Mouse (Mus musculus): ENCODE results near the gene Apba2. TPM values are rescaled to one million over a fixed set of nuclear protein-coding genes. Genes with fewer than 3 reads are reported as not detected.
A peak's percentile ranks its signal among the peaks of the same experiment; 100 is the strongest.

Apba2 gene
- total RNA-seq, 1 experiment from 2014 or later = 0.50 TPM

- no peak for ATAC-seq (replicated peaks in 1 of 2; ENCODE audit: insufficient read depth in 1 of 2, low FRiP score in 2 of 2, low TSS enrichment in 1 of 2, low read depth in 1 of 2, poor library complexity in 2 of 2, severe bottlenecking in 2 of 2)
Observed at GRCm38 (mm10) chr7:64739131-64739530, 237.6 kb downstream of the Apba2 start.

- ATAC-seq (replicated peaks in 1 of 2; ENCODE audit: insufficient read depth in 1 of 2, low FRiP score in 2 of 2, low TSS enrichment in 1 of 2, low read depth in 1 of 2, poor library complexity in 2 of 2, severe bottlenecking in 2 of 2) = peak; percentile 77 to 79
Observed at GRCm38 (mm10) chr7:64741333-64742307, 240.1 kb downstream of the Apba2 start.

GRCm38 (mm10) chr7:64743610-64744009, 242.1 kb downstream of the Apba2 start:
- no peak for ATAC-seq (replicated peaks in 1 of 2; ENCODE audit: insufficient read depth in 1 of 2, low FRiP score in 2 of 2, low TSS enrichment in 1 of 2, low read depth in 1 of 2, poor library complexity in 2 of 2, severe bottlenecking in 2 of 2)

GRCm38 (mm10) chr7:64751465-64751864, 250.0 kb downstream of the Apba2 start:
- peak; percentile 55 to 66; a peak in 3 of 4 replicates for ATAC-seq (replicated peaks in 1 of 2; ENCODE audit: insufficient read depth in 1 of 2, low FRiP score in 2 of 2, low TSS enrichment in 1 of 2, low read depth in 1 of 2, poor library complexity in 2 of 2, severe bottlenecking in 2 of 2)

GRCm38 (mm10) chr7:64752133-64752532, 250.6 kb downstream of the Apba2 start:
- no peak for ATAC-seq (replicated peaks in 1 of 2; ENCODE audit: insufficient read depth in 1 of 2, low FRiP score in 2 of 2, low TSS enrichment in 1 of 2, low read depth in 1 of 2, poor library complexity in 2 of 2, severe bottlenecking in 2 of 2)

GRCm38 (mm10) chr7:64753678-64754077, 252.2 kb downstream of the Apba2 start:
- ATAC-seq (replicated peaks in 1 of 2; ENCODE audit: insufficient read depth in 1 of 2, low FRiP score in 2 of 2, low TSS enrichment in 1 of 2, low read depth in 1 of 2, poor library complexity in 2 of 2, severe bottlenecking in 2 of 2) = no peak

- no peak for ATAC-seq (replicated peaks in 1 of 2; ENCODE audit: insufficient read depth in 1 of 2, low FRiP score in 2 of 2, low TSS enrichment in 1 of 2, low read depth in 1 of 2, poor library complexity in 2 of 2, severe bottlenecking in 2 of 2)
Observed at GRCm38 (mm10) chr7:64754161-64754560, 252.7 kb downstream of the Apba2 start.

- no peak for ATAC-seq (replicated peaks in 1 of 2; ENCODE audit: insufficient read depth in 1 of 2, low FRiP score in 2 of 2, low TSS enrichment in 1 of 2, low read depth in 1 of 2, poor library complexity in 2 of 2, severe bottlenecking in 2 of 2)
Observed at GRCm38 (mm10) chr7:64755141-64755540, 253.6 kb downstream of the Apba2 start.

GRCm38 (mm10) chr7:64765595-64765994, 264.1 kb downstream of the Apba2 start:
- no peak for ATAC-seq (replicated peaks in 1 of 2; ENCODE audit: insufficient read depth in 1 of 2, low FRiP score in 2 of 2, low TSS enrichment in 1 of 2, low read depth in 1 of 2, poor library complexity in 2 of 2, severe bottlenecking in 2 of 2)

- no peak for ATAC-seq (replicated peaks in 1 of 2; ENCODE audit: insufficient read depth in 1 of 2, low FRiP score in 2 of 2, low TSS enrichment in 1 of 2, low read depth in 1 of 2, poor library complexity in 2 of 2, severe bottlenecking in 2 of 2)
Observed at GRCm38 (mm10) chr7:64769768-64770167, 268.3 kb downstream of the Apba2 start.

- no peak for ATAC-seq (replicated peaks in 1 of 2; ENCODE audit: insufficient read depth in 1 of 2, low FRiP score in 2 of 2, low TSS enrichment in 1 of 2, low read depth in 1 of 2, poor library complexity in 2 of 2, severe bottlenecking in 2 of 2)
Observed at GRCm38 (mm10) chr7:64770779-64771390, 269.4 kb downstream of the Apba2 start.

GRCm38 (mm10) chr7:64773465-64773864, 272.0 kb downstream of the Apba2 start:
- no peak for ATAC-seq (replicated peaks in 1 of 2; ENCODE audit: insufficient read depth in 1 of 2, low FRiP score in 2 of 2, low TSS enrichment in 1 of 2, low read depth in 1 of 2, poor library complexity in 2 of 2, severe bottlenecking in 2 of 2)

GRCm38 (mm10) chr7:64776708-64777489, 275.4 kb downstream of the Apba2 start:
- ATAC-seq (replicated peaks in 1 of 2; ENCODE audit: insufficient read depth in 1 of 2, low FRiP score in 2 of 2, low TSS enrichment in 1 of 2, low read depth in 1 of 2, poor library complexity in 2 of 2, severe bottlenecking in 2 of 2) = no peak

GRCm38 (mm10) chr7:64779501-64779900, 278.0 kb downstream of the Apba2 start:
- no peak for ATAC-seq (replicated peaks in 1 of 2; ENCODE audit: insufficient read depth in 1 of 2, low FRiP score in 2 of 2, low TSS enrichment in 1 of 2, low read depth in 1 of 2, poor library complexity in 2 of 2, severe bottlenecking in 2 of 2)

GRCm38 (mm10) chr7:64785040-64785439, 283.5 kb downstream of the Apba2 start:
- no peak for ATAC-seq (replicated peaks in 1 of 2; ENCODE audit: insufficient read depth in 1 of 2, low FRiP score in 2 of 2, low TSS enrichment in 1 of 2, low read depth in 1 of 2, poor library complexity in 2 of 2, severe bottlenecking in 2 of 2)

- ATAC-seq (replicated peaks in 1 of 2; ENCODE audit: insufficient read depth in 1 of 2, low FRiP score in 2 of 2, low TSS enrichment in 1 of 2, low read depth in 1 of 2, poor library complexity in 2 of 2, severe bottlenecking in 2 of 2) = no peak
Observed at GRCm38 (mm10) chr7:64791145-64791544, 289.6 kb downstream of the Apba2 start.

GRCm38 (mm10) chr7:64792031-64792430, 290.5 kb downstream of the Apba2 start:
- peak; percentile 48 to 75; a peak in 3 of 4 replicates for ATAC-seq (replicated peaks in 1 of 2; ENCODE audit: insufficient read depth in 1 of 2, low FRiP score in 2 of 2, low TSS enrichment in 1 of 2, low read depth in 1 of 2, poor library complexity in 2 of 2, severe bottlenecking in 2 of 2)

- no peak for ATAC-seq (replicated peaks in 1 of 2; ENCODE audit: insufficient read depth in 1 of 2, low FRiP score in 2 of 2, low TSS enrichment in 1 of 2, low read depth in 1 of 2, poor library complexity in 2 of 2, severe bottlenecking in 2 of 2)
Observed at GRCm38 (mm10) chr7:64795554-64795953, 294.0 kb downstream of the Apba2 start.
